Mouse (Mus musculus) inflammation-experienced regulatory T-cells (primary cell): ENCODE measurements around the gene Tpd52l2. TPM values are rescaled to one million over a fixed set of nuclear protein-coding genes. Genes with fewer than 3 reads are reported as not detected.

Experiments used
- polyA plus RNA-seq, 2 experiments: library from polyadenylated mRNA; unstranded; fragments of 100-300 nt; shearing (Covaris generic); gene quantifications; one replicate each; pipeline ENCODE4 v1.2.1; 2017

Tpd52l2 gene
- 10 to 100 TPM; 79.6 to 96.6 TPM for polyA plus RNA-seq

GRCm38 (mm10) chr2:181496831-181497547 is at the start of gene Tpd52l2:
Tpd52l2 (plus strand) TSS chr2:181497142.

GRCm38 (mm10) chr2:181459153-181459672 is 37.7 kb upstream of the Tpd52l2 start, which contains the start of gene Zbtb46:
Zbtb46 (minus strand) TSS chr2:181459426.

DNA sequence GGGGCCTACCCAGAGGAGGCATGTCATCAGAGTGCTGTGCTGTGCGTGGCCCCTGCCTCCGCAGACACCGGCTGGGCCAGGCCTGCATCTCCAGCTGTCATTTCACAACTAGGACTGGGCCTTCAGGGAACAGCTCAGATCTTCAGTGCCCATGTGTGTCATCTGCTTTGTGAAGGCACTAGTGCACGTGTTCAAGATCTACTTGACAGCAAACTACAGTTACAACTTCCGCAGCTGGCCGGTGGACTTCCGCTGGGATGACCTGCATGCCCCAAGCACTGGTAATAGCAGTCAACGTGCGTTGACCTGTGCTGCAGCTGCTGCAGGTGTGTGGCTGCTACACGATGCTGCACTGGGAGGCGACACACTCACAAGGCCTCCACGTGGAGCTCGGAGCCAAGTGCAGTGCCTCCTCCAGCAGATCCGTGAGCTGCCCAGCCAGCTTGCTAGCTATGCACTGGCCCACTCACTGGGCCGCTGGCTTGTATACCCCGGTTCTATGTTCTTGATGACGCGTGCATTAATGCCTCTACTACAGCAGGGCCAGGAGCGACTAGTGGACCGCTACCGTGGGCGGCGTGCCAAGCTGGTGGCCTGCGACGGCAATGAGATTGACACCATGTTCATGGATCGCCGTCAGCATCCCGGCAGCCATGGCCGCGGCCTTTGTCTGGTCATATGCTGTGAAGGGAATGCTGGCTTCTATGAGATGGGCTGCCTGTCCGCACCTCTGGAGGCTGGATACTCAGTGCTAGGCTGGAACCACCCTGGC is 3.6 kb upstream of the Tpd52l2 start, which contains the start of gene Abhd16b:
TSS of gene Abhd16b (plus strand) at position 51 of the 772 bp plus-strand sequence.

GRCm38 (mm10) chr2:181520118-181520935 is 23.4 kb downstream of the Tpd52l2 start, which contains the start of gene Dnajc5:
Dnajc5 (plus strand) TSS chr2:181520485.

Other genes starting within 250 kb of the Tpd52l2 start
- gene Gmeb2, start 209.1 kb upstream of the Tpd52l2 start, polyA plus RNA-seq = 10 to 100 TPM; 22.3 to 23.6 TPM
- gene Stmn3, start 182.6 kb upstream of the Tpd52l2 start, polyA plus RNA-seq = under 1 TPM in 1 of 2 experiments, not detected in 1; 0.92 TPM
- 10 to 100 TPM; 48.9 to 77.1 TPM for gene Rtel1, start 177.4 kb upstream of the Tpd52l2 start, polyA plus RNA-seq
- 100 to 1,000 TPM in 1 of 2 experiments, 10 to 100 TPM in 1; 85.3 to 107 TPM for gene Zgpat, start 132.2 kb upstream of the Tpd52l2 start, polyA plus RNA-seq
- 100 to 1,000 TPM; 135 to 144 TPM for gene Arfrp1, start 131.7 kb upstream of the Tpd52l2 start, polyA plus RNA-seq
- gene Lime1, start 117.1 kb upstream of the Tpd52l2 start, polyA plus RNA-seq = 100 to 1,000 TPM; 317 TPM
- 1 to 10 TPM; 2.1 to 2.2 TPM for gene Zbtb46, start 37.7 kb upstream of the Tpd52l2 start, polyA plus RNA-seq
- 1 to 10 TPM in 1 of 2 experiments, under 1 TPM in 1; 0.66 to 2.1 TPM for gene Abhd16b, start 3.9 kb upstream of the Tpd52l2 start, polyA plus RNA-seq
- 100 to 1,000 TPM in 1 of 2 experiments, 10 to 100 TPM in 1; 94.2 to 122 TPM for gene Dnajc5, start 23.3 kb downstream of the Tpd52l2 start, polyA plus RNA-seq
- gene Uckl1, start 87.8 kb downstream of the Tpd52l2 start, polyA plus RNA-seq = 100 to 1,000 TPM; 197 to 240 TPM
- 100 to 1,000 TPM in 1 of 2 experiments, 10 to 100 TPM in 1; 85.7 to 111 TPM for gene Prpf6, start 94.7 kb downstream of the Tpd52l2 start, polyA plus RNA-seq
- 10 to 100 TPM; 23.9 to 37.2 TPM for gene Zfp512b, start 95.7 kb downstream of the Tpd52l2 start, polyA plus RNA-seq
- 10 to 100 TPM; 33.2 to 43.9 TPM for gene Samd10, start 102.1 kb downstream of the Tpd52l2 start, polyA plus RNA-seq
- not detected for gene Gm29797, start 159.9 kb downstream of the Tpd52l2 start, polyA plus RNA-seq
- 1 to 10 TPM in 1 of 2 experiments, not detected in 1; 1.5 TPM for gene Sox18, start 174.5 kb downstream of the Tpd52l2 start, polyA plus RNA-seq
- 10 to 100 TPM; 20.4 to 20.6 TPM for gene Tcea2, start 183.2 kb downstream of the Tpd52l2 start, polyA plus RNA-seq
- gene Rgs19, start 196.8 kb downstream of the Tpd52l2 start, polyA plus RNA-seq = 100 to 1,000 TPM; 186 to 225 TPM
- gene Lkaaear1, start 201.3 kb downstream of the Tpd52l2 start, polyA plus RNA-seq = not detected
- gene Oprl1, start 217.9 kb downstream of the Tpd52l2 start, polyA plus RNA-seq = not detected